Mouse (Mus musculus): ENCODE results near the gene 2310030G06Rik.

The 2310030G06Rik gene

GRCm38 (mm10) chr9:50742261-50742660, 4.1 kb downstream of the 2310030G06Rik start:
- DNase-seq, result no peak

- DNase-seq, result no peak
These were observed 5.2 kb downstream of the 2310030G06Rik start for GRCm38 (mm10) chr9:50740867-50741784.

DNA sequence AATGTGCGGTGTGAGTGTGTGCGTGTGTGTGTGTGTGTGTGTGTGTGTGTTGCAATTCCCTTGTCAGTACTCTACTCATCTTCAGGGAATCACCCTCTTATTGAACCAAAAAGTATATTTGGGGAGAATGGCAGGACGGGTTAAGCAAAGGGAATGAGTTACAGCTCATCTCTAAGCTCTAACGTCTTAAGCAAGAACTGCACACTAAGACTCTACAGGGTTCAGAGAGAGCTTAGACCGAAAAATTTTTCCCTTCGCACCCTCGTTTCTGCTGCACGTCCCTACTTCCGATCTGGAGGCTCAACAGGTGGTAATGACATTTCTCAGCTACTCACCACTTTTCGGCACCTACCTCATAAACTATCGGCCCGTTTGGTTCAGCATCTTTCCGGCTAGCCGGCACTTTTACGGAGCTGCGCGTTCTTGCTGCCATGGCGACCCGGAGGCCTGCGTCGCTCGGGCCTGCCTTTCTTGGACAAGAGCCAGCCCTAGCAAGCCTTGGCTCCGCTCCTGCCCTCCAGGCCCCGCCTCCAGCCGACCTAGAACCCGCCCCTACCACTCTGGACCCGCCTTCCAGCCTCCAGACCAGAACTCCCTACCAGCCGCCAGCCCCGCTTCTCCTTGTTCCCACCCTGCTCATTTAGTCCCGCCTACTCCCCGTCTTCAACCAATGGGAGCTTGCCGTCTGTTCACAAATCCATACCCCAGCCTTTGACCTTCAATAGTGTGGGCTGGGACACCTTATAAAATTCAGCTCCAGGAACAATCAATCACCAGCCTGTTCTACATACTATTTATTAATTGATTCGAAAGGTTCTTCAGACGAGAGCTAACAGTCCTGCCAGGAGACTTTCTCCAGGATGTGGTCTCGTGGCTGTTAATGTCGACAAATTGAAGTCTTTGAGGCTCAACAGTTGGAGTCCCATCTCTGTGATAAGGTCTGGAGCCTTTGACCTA, 7.1 kb downstream of the 2310030G06Rik start, which contains the start of gene Dixdc1:
TSS of gene Dixdc1 (minus strand) at position 604 of the 957 bp plus-strand sequence.
- peak; percentile 95 for DNase-seq

GRCm38 (mm10) chr9:50734989-50735388, 11.3 kb downstream of the 2310030G06Rik start:
- DNase-seq, result peak; percentile 79

GRCm38 (mm10) chr9:50732560-50732959, 13.8 kb downstream of the 2310030G06Rik start:
- DNase-seq, result peak; percentile 37

DNA sequence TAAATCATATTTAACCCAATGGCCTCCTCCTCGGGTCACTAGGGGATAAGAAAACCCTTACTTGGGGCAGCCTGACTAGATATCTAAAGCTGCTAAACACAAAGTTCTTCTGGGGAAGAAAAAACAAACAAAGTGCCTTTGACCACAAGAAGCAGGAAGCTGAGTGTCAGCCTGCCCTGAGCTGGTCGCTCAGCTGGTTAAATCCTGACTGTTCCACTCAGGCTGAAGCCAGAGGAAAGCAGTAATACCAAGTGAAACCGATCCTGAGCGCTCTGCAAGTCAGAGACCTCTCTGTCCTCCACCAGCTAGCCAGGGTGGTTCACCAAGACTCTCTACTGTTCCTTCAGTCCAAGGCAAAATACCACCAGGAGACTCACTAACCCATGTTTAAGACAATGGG, 16.7 kb downstream of the 2310030G06Rik start:
- no peak for DNase-seq

DNA sequence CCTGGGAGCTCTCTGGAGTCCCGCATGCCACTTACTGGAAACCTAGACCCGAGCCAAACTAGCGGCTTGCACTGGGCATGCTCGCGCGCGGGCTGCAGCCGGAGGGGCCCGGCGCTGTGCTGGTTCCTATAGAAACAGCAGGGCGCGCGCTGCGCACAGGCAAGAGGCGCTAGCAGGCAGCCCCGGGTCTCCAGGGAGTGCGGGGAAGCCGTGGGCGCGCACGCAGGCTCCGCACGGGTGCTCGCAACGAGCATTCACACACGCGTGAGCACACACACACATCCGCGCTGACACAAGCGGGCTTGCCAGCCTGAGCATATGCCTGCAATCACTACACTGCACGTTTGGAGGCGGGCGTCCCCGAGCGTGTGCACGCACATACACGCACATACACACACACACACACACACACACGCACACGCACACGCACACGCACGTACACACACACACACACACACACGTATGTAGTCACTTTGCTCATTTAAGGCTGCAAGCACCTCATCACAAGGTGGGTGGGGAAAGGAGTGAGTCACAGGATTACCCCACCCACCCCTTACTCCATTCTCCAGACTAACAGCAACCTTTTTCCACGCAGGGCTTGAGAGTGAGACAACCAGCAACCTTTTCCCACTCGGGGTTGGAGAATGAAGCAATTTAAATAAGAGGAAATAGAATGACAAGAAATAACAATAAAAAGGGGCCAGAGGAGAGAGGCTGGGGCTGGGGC, 18.2 kb downstream of the 2310030G06Rik start:
- peak; percentile 94 for DNase-seq

GRCm38 (mm10) chr9:50727171-50727924, 19.0 kb downstream of the 2310030G06Rik start:
- peak; percentile 68 for DNase-seq

GRCm38 (mm10) chr9:50725921-50726590, 20.3 kb downstream of the 2310030G06Rik start:
- peak; percentile 63 for DNase-seq

GRCm38 (mm10) chr9:50724661-50725330, 21.5 kb downstream of the 2310030G06Rik start:
- peak; percentile 17 for DNase-seq

GRCm38 (mm10) chr9:50724147-50724546, 22.2 kb downstream of the 2310030G06Rik start:
- no peak for DNase-seq

GRCm38 (mm10) chr9:50723406-50723805, 22.9 kb downstream of the 2310030G06Rik start:
- DNase-seq, result no peak

GRCm38 (mm10) chr9:50722451-50722911, 23.9 kb downstream of the 2310030G06Rik start:
- DNase-seq, result no peak

DNA sequence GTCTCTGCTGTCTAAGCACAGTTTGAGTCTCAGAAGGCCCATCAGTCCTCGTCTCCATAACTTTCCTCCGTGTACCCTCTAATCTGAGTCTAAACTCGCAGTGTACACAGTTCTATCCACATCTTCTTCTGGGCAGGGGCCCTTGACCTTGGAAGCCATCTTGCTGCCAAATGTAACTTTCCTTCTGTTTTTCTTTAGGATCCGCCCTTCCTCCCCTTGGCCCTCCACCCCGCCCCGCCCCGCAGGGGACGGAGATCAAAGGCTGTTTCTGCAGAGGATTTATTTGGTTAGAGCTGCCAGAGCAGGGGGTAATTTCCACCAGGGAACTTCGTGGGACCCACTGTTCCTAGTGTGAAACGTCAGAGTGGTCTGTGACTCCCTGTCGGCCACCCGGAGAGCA, 25.3 kb downstream of the 2310030G06Rik start:
- peak; percentile 39 for DNase-seq

DNA sequence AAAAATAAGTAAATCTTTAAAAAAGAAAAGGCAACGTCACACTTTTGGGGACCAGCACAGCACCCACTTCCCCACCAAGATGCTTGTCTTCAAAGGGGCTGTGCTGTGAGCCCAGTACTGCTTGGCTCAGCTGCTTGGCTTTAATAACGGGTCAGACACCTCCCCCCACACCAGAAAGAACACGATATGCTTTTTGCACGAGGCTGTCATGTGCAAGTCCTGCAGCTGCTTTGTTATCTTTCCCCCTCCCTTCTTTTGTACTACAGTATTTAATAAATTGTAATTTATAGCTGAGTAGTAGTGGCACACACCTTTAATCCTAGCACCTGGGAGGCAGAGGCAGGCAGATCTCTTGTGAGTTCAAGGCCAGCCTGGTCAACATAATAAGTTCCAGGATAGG, 27.5 kb downstream of the 2310030G06Rik start:
- DNase-seq, result no peak

- no peak for DNase-seq
These were observed 32.1 kb downstream of the 2310030G06Rik start for GRCm38 (mm10) chr9:50714188-50714587.

GRCm38 (mm10) chr9:50711337-50711736, 35.0 kb downstream of the 2310030G06Rik start:
- DNase-seq, result no peak

DNA sequence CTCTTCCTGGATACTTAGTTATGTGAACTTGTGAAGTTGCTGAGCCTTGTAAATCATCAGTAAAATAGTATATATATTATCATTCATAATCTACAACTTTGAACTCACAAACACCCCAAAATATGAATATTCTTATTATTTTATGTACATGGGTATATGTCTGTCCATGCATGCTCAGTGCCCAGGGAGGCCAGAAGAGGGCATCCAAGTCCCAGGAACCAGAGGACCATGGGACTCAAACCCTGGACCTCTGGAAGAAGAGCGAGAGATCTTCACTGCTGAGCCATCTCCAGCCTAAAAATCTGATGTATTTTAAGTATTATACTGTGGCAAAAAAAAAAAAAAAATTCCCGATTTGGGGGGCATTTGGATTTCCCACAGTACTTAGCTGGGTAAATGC, 37.2 kb downstream of the 2310030G06Rik start:
- peak; percentile 54 for DNase-seq

GRCm38 (mm10) chr9:50704907-50705306, 41.4 kb downstream of the 2310030G06Rik start:
- no peak for DNase-seq

DNA sequence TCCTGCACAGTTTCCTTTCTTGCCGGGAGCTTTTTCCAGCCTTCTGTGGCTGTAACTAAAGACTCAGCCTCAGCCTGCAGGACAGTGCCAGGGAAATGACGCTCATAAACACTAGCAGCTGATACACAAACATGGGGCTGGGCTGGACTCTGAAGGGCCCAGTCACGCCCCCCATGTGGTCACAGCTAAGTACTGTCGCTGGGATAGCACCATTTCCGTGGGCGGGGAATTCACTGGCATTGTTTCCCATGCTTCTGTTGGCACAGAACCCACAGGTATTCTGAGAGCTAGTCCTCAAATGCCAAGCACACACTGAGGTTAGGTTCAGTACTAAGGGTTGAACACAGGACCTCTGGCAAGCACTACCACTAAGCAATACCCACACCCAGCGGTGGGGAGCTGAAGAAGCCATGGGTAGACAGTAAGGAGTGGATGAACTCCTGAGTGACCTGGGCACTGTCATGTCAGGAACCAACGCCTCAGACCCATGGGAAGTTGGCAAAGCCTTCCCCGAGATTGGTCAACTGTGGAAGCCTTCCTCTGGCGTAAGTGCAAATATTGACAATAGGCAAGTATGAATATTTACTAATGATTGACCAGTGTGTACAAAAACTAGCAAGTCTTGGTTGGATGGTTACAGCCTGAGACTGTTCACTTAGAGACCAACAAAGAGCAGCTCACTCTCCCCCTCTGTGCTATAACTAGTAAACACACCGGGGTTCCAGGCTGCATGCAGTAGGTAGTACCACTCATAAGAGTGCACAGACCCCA, 45.2 kb downstream of the 2310030G06Rik start:
- DNase-seq, result no peak

Measured in embryo, embryonic 11 days (tissue).